Mouse (Mus musculus): Measurements from ENCODE around the gene Eif2ak1. TPM values are rescaled to one million over a fixed set of nuclear protein-coding genes. Genes with fewer than 3 reads are reported as not detected.
"Not testable (repeated sequence)": the region's sequence is repeated elsewhere in the genome, so short reads cannot be mapped to it uniquely, and the experiment has no call there.

The Eif2ak1 gene
- 33.3 and 36.4 TPM in 2 replicates for polyA plus RNA-seq (2015; fragmentation: Nextera tagmentation; extraction: Ambion mirVana)

DNA sequence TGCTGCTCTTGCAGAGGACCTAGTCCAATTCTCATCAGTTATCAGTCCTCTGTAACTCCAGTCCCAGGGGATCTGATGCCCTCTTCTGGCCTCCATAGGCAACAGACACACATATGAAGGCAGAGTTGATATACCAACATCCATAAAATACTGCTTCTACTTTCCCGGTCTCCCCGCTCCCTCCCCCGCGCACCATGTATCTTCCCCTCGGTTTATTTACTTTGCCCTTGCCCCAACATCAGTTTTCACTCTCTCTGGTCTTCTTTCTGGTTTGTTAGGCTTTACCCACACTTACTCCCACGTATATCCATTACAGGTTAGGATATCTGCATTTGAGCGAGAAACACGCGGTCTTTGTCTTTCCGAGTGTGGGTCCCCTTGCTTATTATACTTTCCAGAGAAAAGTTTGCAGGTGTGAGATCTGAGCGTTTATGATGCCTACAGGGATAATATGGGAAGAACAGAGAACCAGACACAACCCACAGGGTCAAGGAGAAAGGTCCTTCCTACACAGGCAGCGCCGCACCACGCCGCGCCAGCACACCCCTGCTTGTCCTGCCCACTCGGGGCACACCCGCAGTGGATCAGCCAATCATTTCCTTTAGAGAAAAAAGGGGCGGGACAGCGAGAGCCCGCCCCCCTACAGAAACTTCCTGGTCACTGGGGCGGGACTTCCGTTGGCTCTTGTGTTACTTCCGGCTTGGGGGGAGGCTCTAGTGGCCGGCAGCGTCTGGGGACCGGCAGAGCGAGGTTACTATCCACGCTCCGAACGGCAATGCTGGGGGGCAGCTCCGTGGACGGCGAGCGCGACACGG lies at the start of gene Eif2ak1:
Eif2ak1 (plus strand) TSS at position 673 of the 815 bp plus-strand sequence.
- H3K4me1 ChIP-seq: peaks cover 11% of the 10 kb centered on the region
- no peaks in the 10 kb centered on the region for H3K36me3 ChIP-seq
- H3K4me2 ChIP-seq: peak within 1 kb of the TSS; percentile 92
- H3K9me3 ChIP-seq: no peaks in the 10 kb centered on the region
- peak within 1 kb of the TSS; percentile 51 for H3K27ac ChIP-seq
- no peaks in the 10 kb centered on the region for H3K27me3 ChIP-seq
- 1% methylated on average over 36 of the region's 37 CpGs for WGBS
- H3K4me3 ChIP-seq: peak within 1 kb of the TSS; percentile 76
- H3K9ac ChIP-seq: peak within 1 kb of the TSS; percentile 66
- peak; percentile 99 for ATAC-seq (ENCODE audit: borderline replicate concordance, extremely low read depth, low FRiP score, low TSS enrichment)

GRCm38 (mm10) chr5:143781951-143782350 lies 35.6 kb upstream of the Eif2ak1 start:
- Histone ChIP-seq H3K9me3 (no peaks in the 10 kb centered on the region), H3K4me3 (no peak overlapping the region), H3K9ac (no peak overlapping the region), H3K27ac (no peak overlapping the region), H3K4me1 (no peaks in the 10 kb centered on the region), H3K36me3 (no peaks in the 10 kb centered on the region), H3K4me2 (no peak overlapping the region), H3K27me3 (no peaks in the 10 kb centered on the region)
- ATAC-seq (ENCODE audit: borderline replicate concordance, extremely low read depth, low FRiP score, low TSS enrichment): no peak
- WGBS: 83% methylated on average over 8 of the region's 8 CpGs

DNA sequence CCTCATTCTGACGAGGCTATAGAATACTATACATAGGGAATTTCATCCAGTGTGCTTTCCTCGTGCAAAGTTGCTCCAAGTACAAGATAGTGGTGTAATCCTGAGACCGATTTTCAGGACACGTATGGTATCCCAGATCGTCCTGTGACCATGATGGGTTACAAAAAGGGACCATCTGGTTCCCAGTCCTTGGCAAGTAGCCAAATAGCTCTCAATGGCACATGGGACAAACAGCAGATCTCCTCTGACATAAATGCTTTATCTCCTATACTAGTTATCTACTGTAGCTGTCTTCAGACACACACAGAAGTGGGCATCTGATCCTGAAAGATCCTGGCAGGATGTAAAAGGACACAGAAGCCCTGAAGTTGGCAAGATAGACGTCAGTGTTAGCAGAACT lies 32.2 kb upstream of the Eif2ak1 start:
- Histone ChIP-seq H3K27ac (no peak overlapping the region), H3K4me1 (no peaks in the 10 kb centered on the region), H3K9ac (no peak overlapping the region), H3K27me3 (no peaks in the 10 kb centered on the region), H3K36me3 (no peaks in the 10 kb centered on the region), H3K9me3 (no peaks in the 10 kb centered on the region), H3K4me2 (no peak overlapping the region), H3K4me3 (no peak overlapping the region)
- ATAC-seq (ENCODE audit: borderline replicate concordance, extremely low read depth, low FRiP score, low TSS enrichment): no peak
- 69% methylated on average over 6 of the region's 6 CpGs for WGBS

GRCm38 (mm10) chr5:143801216-143801615 lies 16.4 kb upstream of the Eif2ak1 start:
- WGBS: 84% methylated on average over 6 of the region's 6 CpGs
- H3K36me3 ChIP-seq; ATAC-seq (ENCODE audit: borderline replicate concordance, extremely low read depth, low FRiP score, low TSS enrichment); H3K27ac ChIP-seq; H3K9me3 ChIP-seq; H3K27me3 ChIP-seq; H3K9ac ChIP-seq; H3K4me3 ChIP-seq; H3K4me1 ChIP-seq; H3K4me2 ChIP-seq: not testable (repeated sequence)

DNA sequence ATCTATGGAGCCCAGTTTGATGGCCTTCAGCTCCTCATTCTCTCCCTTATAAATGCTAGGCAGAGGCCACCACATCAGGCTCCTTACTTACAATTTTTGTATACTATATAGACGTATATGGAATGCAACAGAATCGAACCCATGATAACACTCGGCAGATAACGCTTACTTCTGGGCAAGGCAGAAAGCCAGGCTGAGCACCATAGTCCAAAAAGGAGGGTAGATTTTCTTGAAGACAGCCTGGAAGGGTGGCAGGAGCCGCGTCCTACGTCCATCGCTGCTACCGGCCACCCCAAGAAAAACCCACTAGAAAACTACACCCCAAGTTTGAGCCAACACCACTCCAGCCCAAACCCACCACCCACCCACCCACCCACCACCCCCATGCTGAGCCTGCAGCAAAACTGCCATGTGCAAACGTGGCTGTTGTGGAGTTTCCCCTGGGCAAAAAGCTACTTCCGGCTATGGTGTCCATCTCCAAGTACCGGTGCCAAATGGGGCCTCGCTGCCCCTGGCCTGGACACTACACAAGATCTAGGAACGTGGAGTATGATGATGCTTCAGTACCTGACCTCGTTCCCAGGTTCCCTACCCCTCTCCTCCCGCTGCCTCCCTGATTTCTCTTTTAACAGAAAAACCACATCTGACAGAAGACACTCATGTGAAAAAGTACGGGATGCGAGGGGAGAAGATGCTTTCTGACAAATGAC lies 13.4 kb upstream of the Eif2ak1 start:
- H3K4me3 ChIP-seq: no peak overlapping the region
- WGBS: 81% methylated on average over 18 of the region's 18 CpGs
- no peaks in the 10 kb centered on the region for H3K36me3 ChIP-seq
- ATAC-seq (ENCODE audit: borderline replicate concordance, extremely low read depth, low FRiP score, low TSS enrichment): no peak
- H3K4me1 ChIP-seq: no peaks in the 10 kb centered on the region
- H3K9ac ChIP-seq: no peak overlapping the region
- H3K27ac ChIP-seq: no peak overlapping the region
- H3K9me3 ChIP-seq: no peaks in the 10 kb centered on the region
- no peaks in the 10 kb centered on the region for H3K27me3 ChIP-seq
- no peak overlapping the region for H3K4me2 ChIP-seq

DNA sequence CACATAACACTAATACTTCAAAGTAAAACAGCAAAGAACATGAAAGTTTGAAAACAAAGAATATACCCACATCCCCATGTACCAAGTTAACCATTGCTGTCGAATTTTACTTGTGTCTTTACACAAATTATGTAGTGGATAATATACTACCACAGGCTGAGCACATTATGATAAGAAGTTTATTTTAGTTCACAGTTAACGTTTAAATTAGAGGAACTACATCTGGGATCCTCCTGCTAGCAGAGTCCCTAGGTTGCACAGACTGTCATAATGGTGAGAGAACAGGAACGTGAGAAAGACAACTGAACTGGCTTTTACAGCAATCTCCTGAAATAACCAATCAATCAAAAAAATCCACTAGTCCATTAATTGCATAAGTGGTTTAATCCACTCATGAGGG lies 10.3 kb upstream of the Eif2ak1 start:
- no peak for ATAC-seq (ENCODE audit: borderline replicate concordance, extremely low read depth, low FRiP score, low TSS enrichment)
- 53% methylated on average over 3 of the region's 3 CpGs for WGBS
- Histone ChIP-seq H3K36me3 (no peaks in the 10 kb centered on the region), H3K27ac (no peak overlapping the region), H3K4me3 (no peak overlapping the region), H3K4me2 (no peak overlapping the region), H3K27me3 (no peaks in the 10 kb centered on the region), H3K4me1 (no peaks in the 10 kb centered on the region), H3K9ac (no peak overlapping the region), H3K9me3 (no peaks in the 10 kb centered on the region)

DNA sequence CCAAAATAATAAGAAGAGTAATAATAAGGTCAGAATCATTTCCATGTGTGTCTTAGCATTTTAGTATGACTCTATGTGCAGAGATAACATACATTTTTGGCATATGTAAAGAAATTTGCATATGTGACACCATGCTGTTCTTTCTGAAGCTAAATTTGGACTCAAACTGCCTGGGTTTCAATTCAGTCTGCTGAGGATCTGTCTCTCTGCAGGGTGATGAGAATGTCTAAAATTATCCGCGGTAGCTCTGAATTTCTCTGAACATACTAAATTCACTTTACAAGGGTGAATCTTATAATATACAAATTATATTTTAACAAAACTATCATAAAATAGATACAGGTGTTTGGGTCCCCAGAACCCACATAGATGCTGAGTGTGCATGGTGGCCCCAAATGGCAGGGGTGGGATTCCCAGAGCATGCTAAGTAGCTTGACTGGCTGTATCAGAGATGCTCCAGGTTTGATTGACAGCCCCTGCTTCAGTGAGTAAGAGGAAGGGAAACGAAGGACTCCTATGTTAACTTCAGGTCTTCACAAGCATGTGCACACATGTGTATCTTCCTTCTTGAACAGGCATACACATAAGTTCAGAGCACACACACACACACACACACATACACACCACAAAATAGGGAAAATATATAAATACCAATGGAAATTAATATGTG lies 8.0 kb upstream of the Eif2ak1 start:
- H3K9ac ChIP-seq: no peak overlapping the region
- H3K27me3 ChIP-seq: no peaks in the 10 kb centered on the region
- H3K9me3 ChIP-seq: no peaks in the 10 kb centered on the region
- H3K36me3 ChIP-seq: no peaks in the 10 kb centered on the region
- H3K4me2 ChIP-seq: no peak overlapping the region
- no peak overlapping the region for H3K27ac ChIP-seq
- no peak for ATAC-seq (ENCODE audit: borderline replicate concordance, extremely low read depth, low FRiP score, low TSS enrichment)
- H3K4me3 ChIP-seq: no peak overlapping the region
- no peaks in the 10 kb centered on the region for H3K4me1 ChIP-seq
- WGBS: 90% methylated on average over 3 of the region's 3 CpGs

DNA sequence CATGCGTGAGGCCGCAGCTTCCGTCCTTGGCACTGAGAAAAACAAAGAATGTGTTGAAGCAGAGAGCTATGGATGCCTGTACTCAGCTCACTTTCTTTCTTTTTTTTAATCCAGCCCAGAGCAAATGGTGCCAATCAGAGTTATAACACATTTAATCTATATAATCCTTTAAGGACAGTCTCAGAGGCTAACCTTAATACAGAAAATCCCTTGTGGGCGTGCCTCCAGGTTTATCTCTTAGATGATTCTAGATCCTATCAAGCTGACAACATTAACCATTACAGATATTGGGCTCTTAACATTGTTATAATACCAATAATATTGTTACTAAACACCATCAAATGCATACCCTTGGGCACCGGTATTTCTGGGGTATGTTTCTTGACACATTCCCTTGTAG lies 5.9 kb upstream of the Eif2ak1 start:
- H3K4me3 ChIP-seq: no peak overlapping the region
- no peaks in the 10 kb centered on the region for H3K36me3 ChIP-seq
- H3K4me2 ChIP-seq: no peak overlapping the region
- no peaks in the 10 kb centered on the region for H3K27me3 ChIP-seq
- no peak overlapping the region for H3K27ac ChIP-seq
- H3K9ac ChIP-seq: no peak overlapping the region
- no peaks in the 10 kb centered on the region for H3K4me1 ChIP-seq
- WGBS: 78% methylated on average over 5 of the region's 5 CpGs
- H3K9me3 ChIP-seq: no peaks in the 10 kb centered on the region
- ATAC-seq (ENCODE audit: borderline replicate concordance, extremely low read depth, low FRiP score, low TSS enrichment): no peak

DNA sequence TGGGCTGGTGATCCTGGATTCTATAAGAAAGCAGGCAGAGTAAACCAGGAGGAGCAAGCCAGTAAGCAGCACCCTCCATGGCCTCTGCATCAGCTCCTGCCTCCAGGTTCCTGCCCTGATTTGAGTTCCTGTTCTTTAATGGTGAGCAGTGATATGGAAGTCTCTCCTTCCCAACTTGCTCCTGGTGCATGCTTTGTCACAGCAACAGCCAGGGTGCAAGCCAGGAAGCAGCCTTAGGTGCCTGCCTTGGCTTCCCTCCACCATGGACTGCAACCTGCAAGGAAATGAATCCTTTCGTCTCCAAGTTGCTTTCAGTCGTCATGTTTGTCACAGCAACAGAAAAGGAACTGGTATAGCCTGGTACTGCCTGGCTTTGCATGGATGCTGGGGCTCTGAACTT lies 3.0 kb upstream of the Eif2ak1 start:
- Histone ChIP-seq H3K4me3 (no peak overlapping the region), H3K27me3 (no peaks in the 10 kb centered on the region), H3K4me1 (peaks cover 11% of the 10 kb centered on the region), H3K9me3 (no peaks in the 10 kb centered on the region), H3K4me2 (no peak overlapping the region), H3K27ac (no peak overlapping the region), H3K36me3 (no peaks in the 10 kb centered on the region), H3K9ac (no peak overlapping the region)
- WGBS: 60% methylated on average over 2 of the region's 2 CpGs
- no peak for ATAC-seq (ENCODE audit: borderline replicate concordance, extremely low read depth, low FRiP score, low TSS enrichment)

GRCm38 (mm10) chr5:143817931-143818311 lies 333 bp downstream of the Eif2ak1 start:
- peak overlapping the region; percentile 92 for H3K4me2 ChIP-seq
- H3K27me3 ChIP-seq: no peaks in the 10 kb centered on the region
- 0% methylated on average over 31 of the region's 32 CpGs for WGBS
- peaks cover 11% of the 10 kb centered on the region for H3K4me1 ChIP-seq
- peak overlapping the region; percentile 76 for H3K4me3 ChIP-seq
- no peaks in the 10 kb centered on the region for H3K36me3 ChIP-seq
- peak overlapping the region; percentile 27; the same call in 1 of the 2 replicates for H3K27ac ChIP-seq
- ATAC-seq (ENCODE audit: borderline replicate concordance, extremely low read depth, low FRiP score, low TSS enrichment): peak; percentile 43; the same call in 1 of the 2 replicates
- H3K9ac ChIP-seq: peak overlapping the region; percentile 66
- H3K9me3 ChIP-seq: no peaks in the 10 kb centered on the region

DNA sequence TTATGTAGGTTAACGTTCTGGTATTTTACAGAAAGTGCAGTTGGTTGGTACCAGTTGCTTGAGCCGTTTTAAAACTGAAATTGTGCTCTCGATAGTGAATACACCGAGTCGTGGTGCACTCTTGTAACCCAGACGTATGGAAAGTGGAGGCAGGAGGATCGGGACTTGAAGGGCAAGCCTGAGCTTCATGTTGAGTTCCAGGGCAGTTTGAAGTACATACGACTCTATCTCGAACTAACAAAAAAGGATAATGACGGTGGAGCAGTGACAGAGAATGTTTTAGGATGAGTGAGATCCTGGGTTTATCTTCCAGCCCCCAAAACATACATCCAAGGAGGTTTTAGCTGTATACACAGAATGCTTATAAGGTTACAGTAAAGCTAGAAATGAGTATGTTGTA lies 873 bp downstream of the Eif2ak1 start:
- Histone ChIP-seq H3K9me3 (no peaks in the 10 kb centered on the region), H3K4me2 (peak overlapping the region; percentile 92), H3K36me3 (no peaks in the 10 kb centered on the region), H3K9ac (peak overlapping the region; percentile 66), H3K4me3 (peak overlapping the region; percentile 76), H3K27me3 (no peaks in the 10 kb centered on the region), H3K4me1 (peaks cover 11% of the 10 kb centered on the region), H3K27ac (no peak overlapping the region)
- no peak for ATAC-seq (ENCODE audit: borderline replicate concordance, extremely low read depth, low FRiP score, low TSS enrichment)
- WGBS: 4% methylated on average over 10 of the region's 10 CpGs

DNA sequence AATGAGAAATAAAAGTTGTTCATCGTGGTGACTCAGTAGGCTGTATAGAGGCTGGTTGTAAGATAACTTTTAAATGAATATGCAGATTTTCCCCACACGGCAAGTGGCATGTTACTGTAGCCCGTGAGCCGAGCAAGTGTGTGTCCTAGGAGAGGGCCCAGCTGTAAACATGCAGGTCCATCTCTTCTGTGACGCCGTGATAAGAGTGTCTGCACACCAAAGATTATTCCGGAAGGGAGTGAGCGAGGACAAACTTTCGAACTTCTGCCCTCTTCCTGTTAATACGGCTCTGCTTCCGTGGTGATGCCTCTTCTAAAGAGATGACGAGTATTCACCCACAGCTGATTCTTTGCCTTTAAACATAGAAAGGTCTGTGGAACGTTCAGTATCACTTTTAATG lies 1.4 kb downstream of the Eif2ak1 start:
- no peaks in the 10 kb centered on the region for H3K9me3 ChIP-seq
- H3K27me3 ChIP-seq: no peaks in the 10 kb centered on the region
- H3K4me1 ChIP-seq: peaks cover 11% of the 10 kb centered on the region
- ATAC-seq (ENCODE audit: borderline replicate concordance, extremely low read depth, low FRiP score, low TSS enrichment): no peak
- H3K36me3 ChIP-seq: no peaks in the 10 kb centered on the region
- H3K4me3 ChIP-seq: peak overlapping the region; percentile 76
- 47% methylated on average over 13 of the region's 13 CpGs for WGBS
- peak overlapping the region; percentile 92 for H3K4me2 ChIP-seq
- no peak overlapping the region for H3K9ac ChIP-seq
- no peak overlapping the region for H3K27ac ChIP-seq

All from lung, embryonic 15.5 days (tissue).